Mouse (Mus musculus) liver, postnatal 0 days (tissue): ENCODE measurements around the gene Snx21.

Source experiments
- CTCF ChIP-seq: sonication (generic); IDR thresholded peaks from 2 replicates; pipeline ENCODE4 v1.5.1; 2016; ENCODE audit warnings: antibody characterized with exemption, low read depth
- EP300 ChIP-seq: IDR thresholded peaks from 2 replicates; pipeline ENCODE4 v1.6.1; 2016; ENCODE audit warnings: antibody characterized with exemption, low read depth, mild to moderate bottlenecking

DNA sequence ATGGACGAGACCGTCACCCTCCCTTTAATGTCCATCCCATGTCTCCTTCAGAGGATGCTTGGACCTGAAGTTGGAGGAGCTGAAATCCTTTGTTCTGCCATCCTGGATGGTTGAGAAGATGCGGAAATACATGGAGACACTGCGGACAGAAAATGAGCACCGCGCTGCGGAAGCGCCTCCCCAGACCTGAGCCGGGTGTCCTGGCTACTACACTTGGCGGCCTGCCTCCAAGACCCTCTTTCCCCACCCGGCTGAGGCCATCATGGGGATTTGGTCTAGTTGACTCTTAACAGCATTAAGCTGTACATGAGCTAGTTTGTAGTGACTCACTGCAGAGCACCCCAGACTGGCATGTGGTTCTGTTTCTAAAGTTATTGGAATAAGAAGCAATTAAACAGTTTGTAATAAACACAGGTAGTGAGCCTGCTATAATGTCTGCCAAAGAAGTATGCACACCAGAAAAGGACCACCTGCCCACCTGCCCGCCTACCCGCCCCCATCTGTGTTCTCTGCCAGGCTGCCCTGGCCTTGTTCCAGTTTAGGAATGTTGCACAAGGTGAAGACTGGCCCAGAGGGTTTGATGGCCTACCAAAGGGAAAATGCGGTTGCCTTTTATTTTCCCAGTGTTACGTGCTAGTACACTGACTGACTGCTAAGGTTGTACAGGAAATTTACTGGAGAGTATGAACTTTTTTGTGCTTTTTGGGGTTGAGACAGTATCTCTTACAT is 17.6 kb upstream of the Snx21 start:
- no peak for TF ChIP-seq CTCF
- no peak for TF ChIP-seq EP300
